Mouse (Mus musculus): ENCODE measurements around the gene Vwa8.

Gene Vwa8

GRCm38 (mm10) chr14:78848941-78849911 is at the start of gene Vwa8:
Vwa8 (plus strand) TSS chr14:78849052.
- peak; percentile 90 for DNase-seq (ENCODE audit: low spot score)

- no peak for DNase-seq (ENCODE audit: low spot score)
Observed at GRCm38 (mm10) chr14:78802378-78802777, 46.5 kb upstream of the Vwa8 start.

- DNase-seq (ENCODE audit: low spot score): no peak
Observed at GRCm38 (mm10) chr14:78803924-78804323, 44.9 kb upstream of the Vwa8 start.

GRCm38 (mm10) chr14:78812896-78813295 is 36.0 kb upstream of the Vwa8 start:
- no peak for DNase-seq (ENCODE audit: low spot score)

- DNase-seq (ENCODE audit: low spot score): no peak
Observed at GRCm38 (mm10) chr14:78816411-78816810, 32.4 kb upstream of the Vwa8 start.

- no peak for DNase-seq (ENCODE audit: low spot score)
Observed at GRCm38 (mm10) chr14:78817651-78818050, 31.2 kb upstream of the Vwa8 start.

GRCm38 (mm10) chr14:78818406-78818805 is 30.4 kb upstream of the Vwa8 start:
- no peak for DNase-seq (ENCODE audit: low spot score)

GRCm38 (mm10) chr14:78824013-78824412 is 24.8 kb upstream of the Vwa8 start:
- DNase-seq (ENCODE audit: low spot score): no peak

- DNase-seq (ENCODE audit: low spot score): no peak
Observed at GRCm38 (mm10) chr14:78824507-78824906, 24.3 kb upstream of the Vwa8 start.

GRCm38 (mm10) chr14:78831158-78831557 is 17.7 kb upstream of the Vwa8 start:
- DNase-seq (ENCODE audit: low spot score): no peak

- DNase-seq (ENCODE audit: low spot score): no peak
Observed at GRCm38 (mm10) chr14:78847948-78848347, 904 bp upstream of the Vwa8 start.

- DNase-seq (ENCODE audit: low spot score): no peak
Observed at GRCm38 (mm10) chr14:78848477-78848876, 375 bp upstream of the Vwa8 start.

GRCm38 (mm10) chr14:78849961-78850578 is 1.2 kb downstream of the Vwa8 start:
- DNase-seq (ENCODE audit: low spot score): no peak

- DNase-seq (ENCODE audit: low spot score): no peak
Observed at GRCm38 (mm10) chr14:78850666-78851065, 1.8 kb downstream of the Vwa8 start.

GRCm38 (mm10) chr14:78851366-78851765 is 2.5 kb downstream of the Vwa8 start:
- no peak for DNase-seq (ENCODE audit: low spot score)

- DNase-seq (ENCODE audit: low spot score): no peak
Observed at GRCm38 (mm10) chr14:78852401-78853246, 3.8 kb downstream of the Vwa8 start.

GRCm38 (mm10) chr14:78861156-78861555 is 12.3 kb downstream of the Vwa8 start:
- no peak for DNase-seq (ENCODE audit: low spot score)

GRCm38 (mm10) chr14:78870036-78870435 is 21.2 kb downstream of the Vwa8 start:
- DNase-seq (ENCODE audit: low spot score): no peak

GRCm38 (mm10) chr14:78877176-78877575 is 28.3 kb downstream of the Vwa8 start:
- DNase-seq (ENCODE audit: low spot score): no peak

GRCm38 (mm10) chr14:78878402-78879045 is 29.7 kb downstream of the Vwa8 start:
- DNase-seq (ENCODE audit: low spot score): no peak

- no peak for DNase-seq (ENCODE audit: low spot score)
Observed at GRCm38 (mm10) chr14:78880879-78881278, 32.0 kb downstream of the Vwa8 start.

GRCm38 (mm10) chr14:78881563-78881962 is 32.7 kb downstream of the Vwa8 start:
- DNase-seq (ENCODE audit: low spot score): no peak

Measured in testis, postnatal 10 days (tissue).